Mouse (Mus musculus) liver, embryonic 14.5 days (tissue): ENCODE results near the gene Ccdc59.

ENCODE experiments used
- CTCF ChIP-seq: IDR thresholded peaks from 2 replicates; pipeline ENCODE4 v1.5.1; 2016; ENCODE audit warnings: antibody characterized with exemption, low read depth, control low read depth
- EP300 ChIP-seq: IDR thresholded peaks from 2 replicates; pipeline ENCODE4 v1.6.1; 2016; ENCODE audit warnings: antibody characterized with exemption, low read depth

GRCm38 (mm10) chr10:105803461-105803860 lies 37.4 kb upstream of the Ccdc59 start:
- no peak for TF ChIP-seq CTCF
- TF ChIP-seq EP300: no peak
